Mouse (Mus musculus) spleen, embryonic (tissue): Measurements from ENCODE around the gene Nup153.

Source experiments
- CTCF ChIA-PET: fragments of 350-600 bp; sonication (Branson Sonifier 250); formaldehyde crosslinking; loops from one replicate; lab custom pipeline; 2022; lab: Charles Lee

The Nup153 gene

DNA sequence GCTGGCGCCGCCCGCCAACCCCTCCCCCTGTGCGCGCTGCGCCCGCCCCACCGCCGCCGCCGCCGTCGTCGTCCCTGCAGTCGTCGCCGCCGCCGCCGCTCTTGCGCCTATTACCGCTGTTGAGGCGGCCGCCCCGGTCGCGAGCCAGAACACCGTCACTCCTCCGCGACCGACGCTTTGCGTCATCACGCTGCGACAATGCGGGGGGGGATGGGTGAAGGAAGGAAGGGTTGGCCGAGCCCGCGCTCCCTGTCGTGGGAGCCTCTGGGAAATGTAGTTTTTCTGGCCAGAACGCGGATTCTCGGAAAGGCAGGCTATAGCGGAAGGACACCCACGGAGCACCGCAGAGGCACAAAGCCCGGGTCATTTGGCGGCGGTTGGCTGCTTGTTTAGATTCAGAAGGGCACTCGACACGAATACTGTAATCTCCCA, at the start of gene Nup153:
TSS of gene Nup153 (minus strand) at position 104 of the 432 bp plus-strand sequence.
- CTCF ChIA-PET, result interaction anchor here (0.8 kb wide), 1 partner anchor 844 kb away, joined by 4 read pairs; no protein-coding TSS in a partner anchor

DNA sequence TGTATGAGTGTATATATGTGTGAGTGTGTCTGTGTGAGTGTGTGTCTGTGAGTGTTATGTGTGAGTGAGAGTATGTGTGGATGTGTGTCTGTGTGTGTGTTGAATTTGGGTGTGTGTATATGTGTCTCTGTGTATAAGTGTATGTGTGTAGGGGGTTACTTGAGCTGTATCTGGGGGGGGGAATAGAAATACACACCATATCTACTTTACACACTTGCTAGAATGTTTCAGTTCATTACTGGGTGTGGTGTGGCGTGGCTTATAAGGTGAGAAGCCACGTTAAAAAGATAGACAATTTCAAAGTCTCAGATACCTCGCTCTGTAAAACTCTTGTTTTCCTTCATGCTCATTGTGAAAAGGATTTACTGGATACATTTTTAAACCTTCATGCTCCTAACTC, 49.7 kb upstream of the Nup153 start:
- CTCF ChIA-PET, result interaction anchor here (0.7 kb wide), 1 partner anchor 52 kb away, joined by 3 read pairs; no protein-coding TSS in a partner anchor

DNA sequence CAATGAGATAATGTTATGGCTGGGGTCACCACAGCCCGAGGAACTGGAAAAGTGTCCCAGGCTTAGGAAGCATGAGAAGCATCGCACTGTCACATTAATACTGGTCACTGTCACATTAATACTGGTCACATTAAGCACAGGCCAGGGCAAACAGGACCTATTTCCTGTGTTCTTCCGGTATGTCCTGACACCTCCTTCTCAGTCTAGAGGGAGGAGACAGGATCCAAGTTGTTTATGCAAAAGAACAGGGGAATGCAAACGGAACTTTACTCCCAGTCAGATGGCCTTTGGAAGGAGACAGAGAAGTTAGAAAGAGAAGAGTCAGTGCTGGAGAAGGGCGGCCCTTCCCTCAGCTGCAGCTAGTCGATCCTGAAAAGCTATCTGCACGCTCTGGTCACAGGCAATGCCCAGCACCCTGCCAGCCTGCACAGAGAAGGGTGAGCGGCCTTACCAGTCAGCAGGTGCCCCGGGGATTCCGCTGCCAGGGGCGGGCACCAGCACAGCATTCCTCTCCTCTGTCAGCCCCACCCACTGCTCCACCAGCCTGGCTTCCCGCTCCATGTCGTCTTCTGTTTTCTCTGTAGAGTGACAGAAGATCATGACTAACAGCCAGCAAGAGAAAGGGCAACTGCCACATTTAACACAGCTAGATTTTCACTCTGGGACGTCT, 49.0 kb upstream of the Nup153 start:
- CTCF ChIA-PET, result no interaction called here

DNA sequence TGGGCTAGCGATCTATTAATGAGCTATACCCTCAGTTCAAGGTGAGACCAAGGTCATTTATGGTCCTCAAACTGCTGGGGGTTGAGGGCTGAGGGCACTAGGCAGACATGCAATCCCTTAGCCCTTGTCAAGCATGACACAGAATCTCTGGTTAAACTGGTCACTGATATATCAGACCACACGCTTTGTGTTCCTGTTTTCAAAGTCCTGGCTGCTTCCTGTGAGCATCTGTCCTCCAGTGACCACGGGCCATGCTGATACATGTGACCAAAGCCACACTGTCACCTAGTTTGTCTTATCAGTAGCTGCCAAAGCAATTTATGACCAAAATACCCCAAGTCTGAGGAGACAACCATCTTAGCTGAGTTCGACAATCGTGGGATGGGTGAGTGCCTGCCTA, 47.3 kb upstream of the Nup153 start:
- CTCF ChIA-PET, result no interaction called here

DNA sequence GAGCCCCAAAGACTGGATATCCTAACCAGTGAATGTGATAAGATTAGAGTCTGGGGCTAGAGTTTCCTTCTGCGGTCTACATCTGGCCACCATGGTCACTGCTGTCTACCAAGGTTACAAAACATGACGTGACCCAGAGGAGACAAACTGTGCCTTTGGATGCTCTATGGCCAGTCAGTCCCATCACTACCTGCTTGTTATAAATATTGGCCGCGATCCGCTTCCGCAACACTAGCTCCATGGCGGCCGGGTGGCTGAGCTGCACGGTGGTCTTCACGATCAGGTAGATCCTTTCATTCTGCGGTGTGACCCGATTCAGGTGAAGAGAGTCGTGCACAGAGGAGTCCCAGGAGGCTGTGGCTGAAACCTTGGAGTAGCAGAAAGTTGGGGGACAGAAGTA, 44.8 kb upstream of the Nup153 start:
- CTCF ChIA-PET, result no interaction called here

DNA sequence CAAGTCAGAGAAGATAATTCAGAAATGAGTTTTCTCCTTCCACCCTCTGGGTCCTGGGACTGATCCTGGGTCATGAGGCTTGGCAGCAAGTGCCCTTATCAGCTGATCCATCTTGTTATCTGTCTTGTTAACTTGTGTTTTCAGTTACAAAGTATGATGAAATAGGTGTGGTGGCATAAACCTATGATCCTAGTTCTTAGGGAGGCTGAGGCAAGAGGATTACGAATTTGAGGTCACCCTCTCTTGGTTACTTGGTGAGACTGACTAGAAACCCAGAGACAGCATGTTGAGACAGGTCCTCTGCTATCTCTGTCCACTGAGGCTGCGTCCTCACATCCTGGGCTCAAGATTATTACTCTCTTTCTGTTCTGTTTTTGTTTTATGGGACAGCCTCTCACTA, 37.6 kb upstream of the Nup153 start:
- CTCF ChIA-PET, result no interaction called here

DNA sequence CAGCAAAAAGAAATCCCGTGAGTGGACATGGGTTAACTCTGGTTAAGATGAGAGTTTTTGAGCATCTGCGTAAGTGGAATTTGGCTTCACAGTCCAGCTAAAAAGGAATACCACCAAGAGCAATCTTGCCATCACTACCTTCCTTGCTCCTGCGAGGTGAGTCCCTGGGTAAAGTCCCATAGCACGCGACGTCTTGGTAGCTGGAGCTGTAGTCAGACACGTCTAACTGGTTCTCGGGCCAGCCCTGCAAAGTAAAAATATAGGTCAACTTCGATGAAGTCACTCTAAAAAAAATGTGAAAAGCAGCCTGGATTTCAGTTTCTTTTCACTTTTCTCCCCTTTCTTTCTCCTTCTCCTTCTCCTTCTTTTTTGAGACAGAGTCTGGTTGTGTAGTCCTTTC, 35.5 kb upstream of the Nup153 start:
- CTCF ChIA-PET, result no interaction called here

DNA sequence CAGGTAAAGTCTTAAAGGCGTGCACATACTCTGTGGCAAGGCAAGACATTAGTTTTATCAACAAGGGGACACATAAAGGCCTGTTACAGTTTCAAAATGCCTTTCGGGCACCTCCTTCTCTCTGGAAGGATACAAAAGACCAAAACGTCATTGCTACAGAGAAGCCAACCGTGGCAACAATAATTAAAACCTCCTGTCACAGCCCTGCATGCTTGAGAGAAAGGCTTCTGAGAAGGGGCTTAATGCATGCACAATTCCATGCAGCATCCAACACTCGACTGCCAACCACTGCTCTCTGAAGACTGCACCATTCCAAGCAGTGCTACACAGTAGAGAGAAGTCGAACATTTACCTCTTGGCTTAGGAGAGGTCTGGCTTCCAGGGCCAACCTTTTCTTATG, 33.2 kb upstream of the Nup153 start:
- CTCF ChIA-PET, result no interaction called here

DNA sequence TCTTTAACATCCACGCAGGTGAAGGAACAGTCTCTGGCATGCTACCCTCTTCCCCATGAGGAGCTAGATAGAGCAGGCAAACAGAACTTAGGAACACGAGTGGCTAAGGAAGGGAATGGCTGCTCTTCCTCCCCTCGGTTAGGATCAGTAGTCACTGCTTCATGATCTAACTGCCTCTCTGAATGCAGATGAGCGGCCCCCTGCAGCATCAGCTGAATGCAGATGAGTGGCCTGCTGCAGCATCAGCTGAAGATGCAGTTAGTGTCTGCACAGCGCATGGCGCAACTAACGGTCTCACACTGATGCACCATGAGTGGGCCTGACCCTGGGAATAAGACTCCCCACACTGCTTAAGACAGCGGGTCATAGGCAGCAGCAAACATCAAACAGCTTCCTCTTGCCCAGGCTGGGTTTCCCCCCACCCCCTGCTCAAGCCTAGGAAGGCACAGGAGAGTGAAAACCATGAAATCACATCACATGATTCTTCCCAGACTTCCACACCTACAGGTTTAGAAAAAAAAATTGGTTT, 31.6 kb upstream of the Nup153 start:
- CTCF ChIA-PET, result interaction anchor here (0.5 kb wide), 1 partner anchor 912 kb away, joined by 5 read pairs; no protein-coding TSS in a partner anchor

DNA sequence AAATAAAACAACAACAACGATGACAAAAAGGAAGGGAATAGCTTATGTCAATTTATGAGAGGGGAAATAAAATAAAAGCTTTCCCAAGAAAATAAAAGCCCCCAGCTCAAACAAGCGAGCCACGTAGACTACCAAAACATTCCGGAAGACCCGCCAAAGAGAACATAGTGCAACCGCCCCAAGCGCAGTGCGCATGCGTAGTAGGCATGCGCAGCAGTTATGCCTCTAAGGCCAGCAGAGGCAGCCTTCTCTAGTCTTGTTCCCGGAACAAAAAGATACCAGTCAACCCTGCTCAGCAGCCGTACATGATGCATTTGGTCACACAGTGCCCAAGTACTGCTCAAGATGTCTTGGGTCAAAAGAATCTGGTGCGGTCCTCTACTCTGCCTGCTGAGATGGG, 30.9 kb upstream of the Nup153 start:
- CTCF ChIA-PET, result interaction anchor here (0.7 kb wide), 1 partner anchor 9 kb away, joined by 3 read pairs; no protein-coding TSS in a partner anchor

DNA sequence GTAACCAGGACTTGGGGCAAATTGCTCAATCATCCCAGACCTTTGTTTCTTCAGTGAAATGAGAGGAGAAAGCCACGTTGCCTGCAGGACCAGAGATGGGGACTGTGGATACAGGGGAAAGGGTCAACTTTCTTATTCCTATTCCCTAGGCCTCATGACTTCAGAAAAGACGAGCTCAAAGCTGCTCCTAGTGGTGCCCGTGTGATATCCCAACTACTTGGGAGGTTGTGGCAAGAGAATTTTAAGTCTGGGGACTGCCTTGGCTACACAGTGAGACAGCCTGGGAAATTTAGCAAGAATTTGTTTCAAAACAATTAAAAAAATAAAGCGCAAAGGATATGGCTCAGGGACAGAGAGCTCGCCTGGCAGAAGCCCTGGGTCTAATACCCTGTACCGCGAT, 30.2 kb upstream of the Nup153 start:
- CTCF ChIA-PET, result no interaction called here

DNA sequence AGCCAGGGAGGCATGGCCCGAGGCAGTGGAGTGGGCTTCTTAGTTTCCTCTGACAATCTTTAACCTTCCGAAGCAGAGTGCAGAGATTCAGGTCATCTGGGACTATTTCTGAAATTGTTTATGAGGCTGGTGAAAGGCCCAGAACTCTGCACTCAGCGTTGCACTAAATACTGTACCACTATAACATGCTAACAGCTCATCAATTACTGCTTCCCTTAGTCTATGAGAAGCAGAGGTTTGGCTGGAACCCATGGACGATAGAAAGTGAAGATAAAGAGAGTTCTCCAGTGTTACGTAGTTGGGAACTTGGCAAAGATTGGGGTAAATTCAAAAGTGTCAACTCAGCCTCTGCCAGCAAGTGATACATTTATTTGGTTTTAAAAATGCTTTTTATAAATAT, 25.6 kb upstream of the Nup153 start:
- CTCF ChIA-PET, result no interaction called here

DNA sequence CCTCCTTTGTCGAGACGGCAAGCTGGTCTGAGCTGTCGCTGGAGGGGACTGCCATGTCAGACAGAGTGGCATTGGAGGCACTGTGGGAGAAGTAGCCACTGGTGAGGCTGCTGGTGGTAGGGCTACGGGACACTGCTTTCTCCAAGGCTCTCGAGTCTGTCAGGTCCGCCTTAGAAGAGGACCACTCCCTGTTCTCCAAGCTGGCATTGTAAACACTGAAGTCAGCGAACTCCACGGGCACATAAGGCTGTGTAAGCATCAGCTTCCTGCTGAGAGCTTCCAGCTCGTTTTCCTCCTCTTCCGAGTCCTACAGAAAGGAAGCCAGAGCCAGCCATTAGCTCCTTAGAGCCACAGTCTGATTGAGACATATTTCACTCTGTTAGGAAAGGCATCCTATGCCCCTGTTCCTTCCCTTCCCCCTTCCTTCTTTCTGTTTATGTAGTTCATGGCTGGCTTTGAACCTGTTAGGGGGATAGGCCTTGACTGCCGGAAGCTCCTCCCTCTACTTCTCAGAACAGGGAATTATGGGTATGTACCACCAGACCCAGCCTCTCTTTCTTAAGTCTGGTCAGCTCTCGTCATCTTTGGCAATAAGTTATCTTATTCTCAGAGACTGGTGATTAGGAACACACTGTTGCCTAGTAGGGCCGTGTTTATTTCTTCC, 25.0 kb upstream of the Nup153 start:
- CTCF ChIA-PET, result interaction anchor here (0.6 kb wide), 1 partner anchor 111 kb away, joined by 3 read pairs; no protein-coding TSS in a partner anchor

DNA sequence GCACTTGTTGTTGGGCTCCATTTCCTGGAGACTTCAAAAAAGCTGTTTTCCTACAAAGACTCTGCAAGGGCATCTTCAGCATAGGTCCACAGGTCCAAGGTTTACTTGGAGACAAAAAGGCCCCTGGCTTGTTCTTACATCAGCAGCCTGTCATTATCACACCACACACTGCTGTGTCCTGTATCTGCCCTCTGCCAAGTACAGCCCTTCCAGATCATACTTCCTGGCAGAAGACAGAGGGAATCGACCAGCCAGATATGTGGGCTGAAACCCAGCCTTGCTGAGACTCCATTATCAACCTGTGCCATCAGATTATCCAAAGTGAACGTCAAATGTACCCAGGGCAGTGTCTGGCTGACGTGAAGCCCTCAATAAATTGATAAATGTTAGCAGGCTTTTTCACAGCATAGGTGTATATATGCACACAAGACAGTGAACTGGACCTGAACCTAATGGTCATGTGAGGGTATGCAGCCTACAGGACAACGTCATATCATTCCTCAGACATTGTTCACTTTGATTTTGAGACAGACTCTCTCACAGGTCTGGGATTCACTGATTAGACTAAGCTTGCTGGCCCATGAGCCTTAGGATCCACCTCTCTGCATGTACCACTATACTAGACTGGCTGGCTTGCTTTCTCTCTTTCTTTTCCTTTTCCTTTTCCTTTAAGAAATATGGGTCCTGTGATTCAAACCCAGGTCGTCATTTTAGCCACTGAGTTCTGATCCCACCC, 20.6 kb upstream of the Nup153 start:
- CTCF ChIA-PET, result no interaction called here

DNA sequence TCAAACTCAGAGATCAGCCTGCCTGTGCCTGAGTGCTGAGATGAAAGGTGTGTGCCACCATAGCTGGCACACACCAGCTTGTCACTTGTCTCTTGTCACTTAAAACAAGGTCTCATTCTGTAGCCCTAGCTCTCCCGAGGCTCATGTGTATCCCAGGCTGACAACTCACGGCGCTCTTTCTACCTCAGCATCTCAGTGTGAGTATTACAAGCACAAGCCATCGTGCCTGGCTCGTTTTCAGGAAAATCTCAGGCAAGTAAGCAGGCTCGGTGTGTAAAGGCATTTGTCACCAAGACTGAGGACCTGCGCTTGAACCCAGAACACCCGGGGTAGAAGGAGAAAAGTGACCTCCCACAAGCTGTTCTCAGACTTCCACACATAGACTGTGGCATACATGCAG, 16.1 kb upstream of the Nup153 start:
- CTCF ChIA-PET, result no interaction called here

DNA sequence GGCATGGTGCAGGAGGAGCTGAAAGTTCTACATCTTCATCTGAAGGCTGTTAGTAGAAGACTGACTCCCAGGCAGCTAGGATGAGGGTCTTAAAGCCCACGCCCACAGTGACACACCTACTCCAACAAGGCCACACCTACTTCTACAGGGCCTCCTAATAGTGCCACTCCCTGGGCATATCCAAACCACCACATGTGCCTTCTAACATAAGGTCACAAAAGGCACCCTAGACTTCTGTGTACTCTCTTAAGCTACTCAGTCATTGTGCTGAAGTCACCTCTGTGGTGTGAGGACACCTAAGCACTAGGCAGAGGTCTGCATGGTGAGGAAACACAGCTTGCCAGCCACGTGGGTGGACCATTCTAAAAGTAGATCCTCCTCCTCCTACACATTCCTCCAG, 14.6 kb upstream of the Nup153 start:
- CTCF ChIA-PET, result no interaction called here

DNA sequence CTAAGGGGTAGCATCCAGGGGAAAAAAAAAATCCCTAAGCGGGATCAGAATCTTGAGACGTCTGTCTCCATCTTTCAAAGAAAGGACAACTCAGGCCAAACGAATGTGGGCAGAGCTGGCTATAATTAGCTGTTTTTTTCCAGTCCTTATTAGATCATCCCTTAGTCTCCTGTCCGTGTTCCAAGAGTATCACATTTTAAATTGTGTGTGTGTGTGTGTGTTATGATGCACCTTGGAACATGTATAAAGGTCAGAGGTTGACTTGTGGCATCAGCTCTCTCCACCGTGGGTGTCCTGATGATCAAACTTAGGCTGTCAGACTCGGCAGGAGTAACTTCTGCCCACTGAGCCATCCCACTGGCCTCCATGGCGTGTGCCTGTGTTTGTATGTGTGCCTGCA, 11.7 kb upstream of the Nup153 start:
- CTCF ChIA-PET, result no interaction called here

DNA sequence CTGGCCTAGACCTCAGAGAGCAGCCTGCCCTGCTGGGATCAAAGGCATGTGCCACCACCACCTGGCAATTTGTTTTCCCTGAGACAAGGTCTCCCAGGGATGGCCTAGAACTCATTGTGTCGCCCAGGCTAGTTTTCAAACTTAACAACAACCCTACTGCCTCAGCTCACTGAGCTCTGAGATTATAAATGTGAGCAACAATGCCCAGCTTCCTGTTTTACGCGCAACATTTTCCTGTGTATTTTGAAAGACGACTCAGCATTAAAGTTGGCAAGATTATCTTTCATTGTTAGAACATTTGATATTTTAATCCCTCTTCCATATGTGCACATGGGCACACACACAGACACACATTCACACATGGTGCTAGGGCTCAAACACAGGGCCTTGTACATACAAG, 9.7 kb upstream of the Nup153 start:
- CTCF ChIA-PET, result no interaction called here

DNA sequence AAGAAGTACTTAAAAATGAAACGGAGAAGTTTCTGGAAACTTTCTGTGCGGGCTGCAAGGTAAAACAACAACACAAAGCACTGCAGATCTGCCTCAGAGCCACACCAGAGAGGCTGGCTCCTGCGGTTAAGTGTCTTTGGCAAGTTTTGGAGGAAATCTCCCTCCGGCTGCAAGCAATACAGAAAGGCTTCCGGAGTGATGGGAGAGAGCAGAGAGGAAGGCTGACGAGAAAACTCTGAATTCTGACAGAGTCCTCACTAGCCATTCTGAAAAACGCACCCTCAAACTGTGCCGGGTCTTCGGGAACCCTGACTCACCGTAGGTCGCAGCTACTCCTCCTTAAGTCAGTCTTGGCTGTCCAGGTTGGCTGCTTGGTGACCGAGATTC, 8.7 kb upstream of the Nup153 start:
- CTCF ChIA-PET, result no interaction called here

DNA sequence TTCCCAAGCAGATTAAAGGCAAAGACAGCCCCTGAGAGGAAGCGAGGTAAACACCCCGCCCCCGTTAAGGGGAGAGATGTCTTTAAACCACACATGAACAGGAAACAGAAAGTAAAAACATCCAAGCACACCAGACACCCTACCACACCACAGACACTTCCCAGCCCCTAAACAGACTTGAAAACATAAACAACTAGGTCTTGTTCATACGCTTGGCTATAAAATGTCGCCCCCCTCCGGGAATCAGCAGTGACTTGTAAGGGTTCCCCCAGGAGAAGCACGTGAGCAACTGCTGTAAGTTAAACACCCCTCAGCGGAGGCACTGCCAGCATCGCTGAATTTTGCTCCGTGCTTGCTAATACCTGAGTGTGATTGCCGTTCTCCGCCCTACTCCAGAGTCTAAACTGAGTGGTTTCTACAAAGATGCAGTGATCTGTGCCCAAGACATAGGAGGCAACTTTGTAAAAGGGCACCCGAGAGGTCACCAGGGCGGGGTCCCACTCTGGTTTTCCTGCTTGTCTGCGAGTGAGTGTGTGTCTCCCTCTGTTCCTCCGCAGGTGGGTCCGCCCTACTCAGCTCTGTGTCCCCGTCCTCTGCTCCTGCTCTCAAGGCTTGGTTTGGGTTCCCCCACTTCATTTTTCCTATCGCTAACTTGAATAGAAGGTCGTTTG, 8.2 kb upstream of the Nup153 start:
- CTCF ChIA-PET, result interaction anchor here (0.6 to 1.4 kb wide), 2 partner anchors 11 to 65 kb away, joined by 3 to 6 read pairs; no protein-coding TSS in a partner anchor

DNA sequence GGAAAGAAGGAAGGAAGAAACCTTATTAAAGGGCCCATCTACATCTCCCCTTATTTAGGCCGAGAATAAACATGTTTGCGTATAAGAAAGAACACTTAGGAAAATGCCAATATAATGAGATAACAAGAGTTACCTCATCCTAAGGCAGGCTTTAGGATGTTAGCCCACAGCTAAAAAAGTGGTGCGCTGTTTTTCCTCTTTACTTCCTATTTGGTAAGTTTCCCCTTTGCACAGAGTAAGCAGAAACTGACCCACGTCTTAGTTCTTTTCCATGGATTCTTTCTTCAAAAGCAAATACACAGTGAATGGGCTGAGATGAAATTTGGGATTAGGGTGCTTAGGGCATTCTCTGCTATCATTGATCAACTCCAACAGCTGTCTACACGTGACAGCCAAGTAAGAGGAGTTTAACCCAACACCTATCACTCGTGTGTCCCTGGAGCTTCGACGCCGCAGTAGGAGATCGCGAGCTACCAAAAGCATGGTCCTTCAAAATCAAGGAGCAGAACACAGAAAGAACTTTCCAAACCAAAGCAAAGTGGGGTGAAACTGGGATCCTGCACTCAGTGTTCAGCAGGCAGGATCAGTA, 7.6 kb upstream of the Nup153 start:
- CTCF ChIA-PET, result interaction anchor here (1.4 kb wide), 1 partner anchor 65 kb away, joined by 6 read pairs; no protein-coding TSS in a partner anchor
